Mouse (Mus musculus): ENCODE measurements around the gene Cisd2. TPM values are rescaled to one million over a fixed set of nuclear protein-coding genes. Genes with fewer than 3 reads are reported as not detected.

Gene Cisd2
- polyA plus RNA-seq, 1 experiment, result not detected

DNA sequence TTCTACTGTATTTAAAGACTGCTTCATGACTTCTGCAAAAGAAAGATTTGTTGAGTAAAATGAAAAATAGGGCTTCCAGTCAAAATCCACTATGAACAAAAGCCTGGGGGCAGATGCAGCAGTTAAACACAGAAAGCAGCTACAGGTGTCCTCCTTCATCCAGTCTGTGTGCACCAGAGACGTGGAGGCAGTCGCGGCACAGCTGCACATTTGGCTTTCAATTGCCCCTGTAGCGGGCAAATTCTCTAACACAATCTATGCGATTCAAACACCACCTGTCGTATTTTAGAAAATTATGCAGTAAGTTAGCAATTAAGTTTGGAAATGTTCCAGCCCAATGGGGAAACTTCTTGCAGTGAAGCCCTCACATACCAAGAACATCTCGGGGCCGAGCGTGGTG, 20.5 kb downstream of the Cisd2 start:
- Histone ChIP-seq H3K27ac (ENCODE audit: insufficient read depth, low read depth, low read length) (no peak overlapping the region), H3K4me1 (ENCODE audit: control insufficient read depth, insufficient read depth, low read length) (peaks cover 7% of the 10 kb centered on the region), H3K4me3 (ENCODE audit: insufficient read depth, low read depth, low read length) (no peak overlapping the region)
- TF ChIP-seq POLR2A (IDR thresholded peaks at IDR 0.05; ENCODE audit: insufficient read depth, low read depth, low read length), result no peak
- WGBS, result 31% methylated on average over 9 of the region's 9 CpGs

DNA sequence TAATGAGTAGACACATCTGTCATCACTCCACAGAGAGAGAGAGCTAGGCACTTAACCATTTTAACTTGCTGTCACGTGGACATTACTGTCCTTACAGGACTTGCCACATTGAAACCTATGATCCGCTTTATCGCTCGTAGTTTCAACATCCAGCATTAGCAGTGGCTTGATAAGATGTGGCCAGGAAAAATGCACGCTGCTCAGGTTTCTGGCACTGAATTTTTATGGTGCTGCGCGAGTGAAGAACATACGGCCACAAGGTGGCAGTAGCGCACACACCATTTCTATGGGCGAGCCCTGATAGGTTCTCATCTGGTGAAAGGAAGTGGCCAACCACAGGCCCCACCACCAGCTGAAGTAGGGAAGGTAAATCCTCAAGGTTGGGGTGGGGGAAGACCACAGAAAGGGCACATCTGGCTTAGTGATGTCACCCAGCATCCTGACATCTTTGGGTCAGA, 21.5 kb downstream of the Cisd2 start:
- TF ChIP-seq CTCF (IDR thresholded peaks at IDR 0.05; ENCODE audit: insufficient read depth, low read depth, low read length) (peak; percentile 74), POLR2A (IDR thresholded peaks at IDR 0.05; ENCODE audit: insufficient read depth, low read depth, low read length) (no peak)
- peaks cover 7% of the 10 kb centered on the region for H3K4me1 ChIP-seq (ENCODE audit: control insufficient read depth, insufficient read depth, low read length)
- WGBS, result 13% methylated on average over 10 of the region's 10 CpGs

DNA sequence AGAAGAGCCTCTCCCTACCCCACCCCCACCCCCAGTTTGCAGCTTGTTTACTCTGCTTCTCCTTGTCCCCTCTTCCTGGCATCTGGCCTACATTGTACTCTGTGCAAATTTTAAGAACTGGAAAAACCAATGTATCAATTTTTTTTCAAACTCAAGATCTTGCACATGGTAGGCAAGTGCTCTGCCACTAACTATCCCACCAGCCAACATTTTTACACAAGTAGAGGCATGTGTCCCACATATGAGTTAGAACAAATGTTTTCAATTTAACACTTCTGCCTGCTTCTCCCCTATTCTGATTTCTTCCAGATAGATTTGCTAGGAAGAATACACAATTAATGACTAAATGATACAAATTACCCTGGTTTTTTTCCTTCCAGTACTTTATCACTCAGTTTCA, 26.6 kb downstream of the Cisd2 start:
- TF ChIP-seq POLR2A (IDR thresholded peaks at IDR 0.05; ENCODE audit: insufficient read depth, low read depth, low read length) (no peak), CTCF (IDR thresholded peaks at IDR 0.05; ENCODE audit: insufficient read depth, low read depth, low read length) (no peak)
- H3K27ac ChIP-seq (ENCODE audit: insufficient read depth, low read depth, low read length), result no peak overlapping the region
- H3K4me3 ChIP-seq (ENCODE audit: insufficient read depth, low read depth, low read length), result no peak overlapping the region
- no peaks in the 10 kb centered on the region for H3K4me1 ChIP-seq (ENCODE audit: control insufficient read depth, insufficient read depth, low read length)

More for the DNA sequence above, 21.5 kb downstream of the Cisd2 start:
- Histone ChIP-seq H3K4me3 (ENCODE audit: insufficient read depth, low read depth, low read length) (no peak overlapping the region), H3K27ac (ENCODE audit: insufficient read depth, low read depth, low read length) (no peak overlapping the region)

DNA sequence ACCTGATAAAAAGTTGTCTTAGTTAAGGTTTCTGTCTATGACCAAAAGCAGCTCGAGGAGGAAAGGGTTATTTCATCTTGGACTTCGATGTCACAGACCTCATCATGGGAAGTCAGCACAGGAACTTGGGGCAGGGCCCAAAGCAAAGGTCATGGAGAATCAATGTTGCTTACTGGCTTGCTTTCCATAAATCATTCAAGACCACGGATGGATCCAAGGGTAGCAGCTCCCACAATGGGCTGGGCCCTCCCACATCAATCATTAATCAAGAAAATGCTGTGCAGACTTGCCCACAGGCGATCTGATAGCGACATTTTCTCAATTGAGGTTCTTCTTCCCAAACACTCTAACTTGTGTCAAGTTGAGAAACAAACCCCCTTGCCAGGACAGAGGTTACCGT, 27.6 kb downstream of the Cisd2 start:
- no peak for TF ChIP-seq POLR2A (IDR thresholded peaks at IDR 0.05; ENCODE audit: insufficient read depth, low read depth, low read length)
- TF ChIP-seq CTCF (IDR thresholded peaks at IDR 0.05; ENCODE audit: insufficient read depth, low read depth, low read length), result no peak

DNA sequence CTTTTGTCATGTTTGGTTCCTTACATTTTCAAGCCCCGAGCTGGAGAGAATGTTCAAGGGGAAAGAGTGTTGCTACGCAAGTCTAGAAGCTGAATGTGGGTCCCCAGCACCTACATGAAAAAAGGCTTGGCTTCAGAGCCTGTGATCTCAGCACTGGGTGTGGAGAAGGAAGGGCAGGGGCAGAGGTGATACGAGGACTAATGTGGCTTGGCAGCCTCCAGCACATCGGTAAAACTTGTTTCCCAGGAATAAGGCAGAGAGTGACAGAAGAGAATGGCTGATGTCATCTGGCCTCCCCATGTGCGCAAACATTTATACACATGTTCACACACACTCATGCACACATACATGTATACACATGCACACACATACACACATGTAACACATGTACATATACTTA, 28.6 kb downstream of the Cisd2 start:
- no peak overlapping the region for H3K27ac ChIP-seq (ENCODE audit: insufficient read depth, low read depth, low read length)
- no peak overlapping the region for H3K4me3 ChIP-seq (ENCODE audit: insufficient read depth, low read depth, low read length)
- WGBS, result 83% methylated on average over 5 of the region's 5 CpGs
- TF ChIP-seq CTCF (IDR thresholded peaks at IDR 0.05; ENCODE audit: insufficient read depth, low read depth, low read length) (no peak), POLR2A (IDR thresholded peaks at IDR 0.05; ENCODE audit: insufficient read depth, low read depth, low read length) (no peak)
- no peaks in the 10 kb centered on the region for H3K4me1 ChIP-seq (ENCODE audit: control insufficient read depth, insufficient read depth, low read length)

More for the DNA sequence above, 27.6 kb downstream of the Cisd2 start:
- 77% methylated on average over 6 of the region's 6 CpGs for WGBS
- Histone ChIP-seq H3K4me3 (ENCODE audit: insufficient read depth, low read depth, low read length) (no peak overlapping the region), H3K27ac (ENCODE audit: insufficient read depth, low read depth, low read length) (no peak overlapping the region), H3K4me1 (ENCODE audit: control insufficient read depth, insufficient read depth, low read length) (no peaks in the 10 kb centered on the region)

DNA sequence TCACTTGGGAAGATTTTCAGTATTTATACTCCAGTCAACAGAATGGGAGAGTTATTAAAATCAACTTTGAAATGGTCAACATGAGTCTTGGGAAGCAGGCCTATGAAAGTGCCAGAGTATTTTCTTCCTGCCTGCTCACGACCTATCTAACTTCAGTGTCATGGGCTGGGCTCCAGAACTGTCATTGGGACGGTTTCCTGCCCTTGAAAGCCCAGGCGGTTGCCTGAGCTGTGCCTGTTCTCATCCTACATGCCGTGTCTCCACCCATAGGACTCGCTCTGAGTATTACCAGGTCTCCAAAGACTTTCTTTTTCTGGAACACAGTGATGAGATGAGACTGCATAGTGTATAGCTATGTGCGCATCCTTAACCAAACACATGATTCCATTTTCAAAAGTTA, 30.5 kb downstream of the Cisd2 start:
- Histone ChIP-seq H3K27ac (ENCODE audit: insufficient read depth, low read depth, low read length) (no peak overlapping the region), H3K4me3 (ENCODE audit: insufficient read depth, low read depth, low read length) (no peak overlapping the region), H3K4me1 (ENCODE audit: control insufficient read depth, insufficient read depth, low read length) (no peaks in the 10 kb centered on the region)
- WGBS, result 86% methylated on average over 6 of the region's 6 CpGs
- TF ChIP-seq CTCF (IDR thresholded peaks at IDR 0.05; ENCODE audit: insufficient read depth, low read depth, low read length) (no peak), POLR2A (IDR thresholded peaks at IDR 0.05; ENCODE audit: insufficient read depth, low read depth, low read length) (no peak)

DNA sequence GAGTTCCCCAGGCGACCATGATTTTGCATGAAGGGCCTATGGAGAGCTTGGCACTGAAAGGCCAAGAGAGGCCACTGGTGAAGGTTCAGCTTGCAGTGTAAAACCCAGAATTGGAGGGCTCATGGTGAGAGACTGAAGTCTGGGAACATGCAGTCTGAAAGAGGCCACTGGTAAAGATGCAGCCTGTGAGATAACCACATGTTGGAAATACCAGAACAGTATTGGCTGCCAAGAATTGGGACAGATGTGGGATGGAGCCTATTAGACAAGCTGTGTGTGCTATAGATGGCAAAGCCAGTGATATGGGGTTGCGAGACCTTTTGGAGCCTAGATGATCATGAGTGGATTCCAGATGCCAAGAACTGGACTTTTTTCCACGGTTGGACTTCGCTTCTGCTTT, 43.9 kb downstream of the Cisd2 start:
- TF ChIP-seq CTCF (IDR thresholded peaks at IDR 0.05; ENCODE audit: insufficient read depth, low read depth, low read length) (no peak), POLR2A (IDR thresholded peaks at IDR 0.05; ENCODE audit: insufficient read depth, low read depth, low read length) (no peak)
- Histone ChIP-seq H3K4me1 (ENCODE audit: control insufficient read depth, insufficient read depth, low read length) (no peaks in the 10 kb centered on the region), H3K27ac (ENCODE audit: insufficient read depth, low read depth, low read length) (no peak overlapping the region), H3K4me3 (ENCODE audit: insufficient read depth, low read depth, low read length) (no peak overlapping the region)
- WGBS, result 96% methylated on average over 4 of the region's 4 CpGs

DNA sequence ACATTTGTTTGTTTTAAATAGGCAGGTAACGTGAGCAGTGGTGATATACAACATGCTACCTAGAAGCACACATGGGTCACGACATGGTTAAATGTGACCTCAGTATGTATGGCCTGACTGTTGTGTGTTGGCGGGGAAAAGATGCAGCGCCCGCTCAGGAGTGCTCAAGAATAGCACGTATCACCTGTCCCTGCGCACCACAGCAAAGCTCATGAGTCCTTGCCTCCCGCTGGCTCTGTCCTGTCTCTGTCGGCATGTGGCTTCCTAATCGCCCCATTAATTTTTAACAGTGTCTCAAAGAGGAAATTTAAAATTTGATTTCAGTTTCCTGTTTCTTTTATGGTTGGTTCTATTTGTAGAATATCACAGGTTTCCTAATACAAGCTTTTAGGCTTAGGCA, 46.3 kb downstream of the Cisd2 start:
- TF ChIP-seq POLR2A (IDR thresholded peaks at IDR 0.05; ENCODE audit: insufficient read depth, low read depth, low read length), result no peak
- TF ChIP-seq CTCF (IDR thresholded peaks at IDR 0.05; ENCODE audit: insufficient read depth, low read depth, low read length), result no peak
- WGBS, result 84% methylated on average over 10 of the region's 10 CpGs
- Histone ChIP-seq H3K4me3 (ENCODE audit: insufficient read depth, low read depth, low read length) (no peak overlapping the region), H3K4me1 (ENCODE audit: control insufficient read depth, insufficient read depth, low read length) (no peaks in the 10 kb centered on the region), H3K27ac (ENCODE audit: insufficient read depth, low read depth, low read length) (no peak overlapping the region)

DNA sequence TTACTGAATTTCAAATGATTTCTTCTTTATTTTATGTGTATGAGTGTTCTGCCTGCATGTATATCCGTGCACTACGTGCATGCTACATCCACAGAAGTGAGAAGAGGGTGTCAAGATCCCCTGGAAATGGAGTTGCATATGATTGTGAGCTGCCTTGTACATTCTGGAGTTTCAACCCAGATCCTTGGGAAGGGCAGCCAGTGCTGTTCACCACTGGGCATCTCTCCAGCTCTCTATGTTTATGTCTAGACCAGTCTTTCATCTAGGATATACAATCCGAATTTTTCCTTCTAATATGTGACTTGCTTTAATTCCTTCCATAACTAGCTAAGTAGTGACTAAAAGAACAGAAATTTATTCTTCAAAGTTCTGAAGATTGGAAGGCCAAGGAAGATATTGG, 47.9 kb downstream of the Cisd2 start:
- Histone ChIP-seq H3K27ac (ENCODE audit: insufficient read depth, low read depth, low read length) (no peak overlapping the region), H3K4me3 (ENCODE audit: insufficient read depth, low read depth, low read length) (no peak overlapping the region), H3K4me1 (ENCODE audit: control insufficient read depth, insufficient read depth, low read length) (no peaks in the 10 kb centered on the region)
- 81% methylated on average over 3 of the region's 3 CpGs for WGBS
- TF ChIP-seq CTCF (IDR thresholded peaks at IDR 0.05; ENCODE audit: insufficient read depth, low read depth, low read length) (no peak), POLR2A (IDR thresholded peaks at IDR 0.05; ENCODE audit: insufficient read depth, low read depth, low read length) (no peak)

DNA sequence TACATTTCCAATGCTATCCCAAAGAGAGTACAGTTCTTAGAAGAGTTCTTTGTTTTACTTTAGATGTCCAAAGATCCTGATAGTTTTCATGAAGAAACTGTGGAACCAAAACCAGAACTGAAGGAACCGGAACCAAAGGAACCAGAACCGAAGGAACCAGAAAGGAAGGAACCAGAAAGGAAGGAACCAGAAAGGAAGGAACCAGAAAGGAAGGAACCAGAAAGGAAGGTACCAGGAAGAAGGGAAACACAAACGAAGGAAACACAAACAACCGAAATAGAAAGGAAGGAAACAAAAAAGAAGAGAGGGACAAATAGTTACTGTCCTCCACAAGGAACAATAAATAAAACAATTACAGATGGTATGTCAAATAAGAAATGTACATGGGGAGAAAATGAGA, 66.3 kb downstream of the Cisd2 start:
- Histone ChIP-seq H3K4me3 (ENCODE audit: insufficient read depth, low read depth, low read length) (no peak overlapping the region), H3K27ac (ENCODE audit: insufficient read depth, low read depth, low read length) (no peak overlapping the region), H3K4me1 (ENCODE audit: control insufficient read depth, insufficient read depth, low read length) (no peaks in the 10 kb centered on the region)
- WGBS, result 88% methylated on average over 4 of the region's 4 CpGs
- no peak for TF ChIP-seq CTCF (IDR thresholded peaks at IDR 0.05; ENCODE audit: insufficient read depth, low read depth, low read length)
- no peak for TF ChIP-seq POLR2A (IDR thresholded peaks at IDR 0.05; ENCODE audit: insufficient read depth, low read depth, low read length)

Other genes starting within 250 kb of the Cisd2 start
- gene Cenpe, start 211.4 kb downstream of the Cisd2 start, polyA plus RNA-seq (2012; ENCODE audit: insufficient read depth, insufficient read length, low replicate concordance, missing spikeins), result 38.3 TPM in 1 of 2 replicates, not detected in the other
- gene Bdh2, start 142.7 kb downstream of the Cisd2 start, polyA plus RNA-seq (2012; ENCODE audit: insufficient read depth, insufficient read length, low replicate concordance, missing spikeins), result not detected in 2 replicates
- not detected in 2 replicates for gene Slc9b2, start 116.2 kb downstream of the Cisd2 start, polyA plus RNA-seq (2012; ENCODE audit: insufficient read depth, insufficient read length, low replicate concordance, missing spikeins)
- gene Slc9b1, start 75.9 kb downstream of the Cisd2 start, polyA plus RNA-seq (2012; ENCODE audit: insufficient read depth, insufficient read length, low replicate concordance, missing spikeins), result not detected in 2 replicates
- 60.9 and 109 TPM in 2 replicates for gene Ube2d3, start 14.2 kb upstream of the Cisd2 start, polyA plus RNA-seq (2012; ENCODE audit: insufficient read depth, insufficient read length, low replicate concordance, missing spikeins)
- gene Manba, start 61.7 kb upstream of the Cisd2 start, polyA plus RNA-seq (2012; ENCODE audit: insufficient read depth, insufficient read length, low replicate concordance, missing spikeins), result not detected in 2 replicates